9 mouse cellular contexts compared by ENCODE assay signal in the genomic region with DNA sequence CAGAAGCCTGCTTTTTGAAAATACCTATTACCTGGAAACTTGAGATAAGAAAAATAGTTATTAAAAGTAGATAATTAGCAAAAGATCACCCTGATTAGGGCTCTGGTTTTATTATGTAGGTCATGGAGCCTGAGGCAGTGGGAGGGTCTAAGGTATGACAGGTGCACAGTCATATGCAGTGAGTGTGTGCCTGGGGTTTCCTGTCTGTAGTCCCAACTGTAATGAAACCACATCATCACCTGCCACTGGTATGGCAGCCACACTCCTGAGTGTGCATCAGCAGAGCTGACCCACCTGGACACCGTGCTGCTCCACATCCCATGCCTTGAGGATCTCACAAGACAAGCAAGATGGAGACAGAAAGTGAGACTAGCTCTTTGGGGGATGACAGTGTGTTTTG. TPM values are rescaled to one million over a fixed set of nuclear protein-coding genes. Genes with fewer than 3 reads are reported as not detected.
DNase-seq lines count a peak whose midpoint lies in the region; TF ChIP-seq lines count a peak whose summit lies in the region.
"Had no signal": no experiment of that assay in that cellular context is flagged by ENCODE, and none has a peak within 500 bp of the region (broad histone marks: within the 10 kb centered on the region; RNA-seq: fewer than 3 reads in every experiment).

TSS of gene Arhgap32 (plus strand) at position 351 of the 400 bp plus-strand sequence.

- H3K4me1 ChIP-seq in heart, embryonic 10.5 days, result peaks cover 11% of the 10 kb centered on the region
- H3K4me1 ChIP-seq in thymus, adult 2 months (replicated peaks; ENCODE audit: control insufficient read depth, insufficient read depth, low read length), result peaks cover 3% of the 10 kb centered on the region

- no peak for DNase-seq in heart, adult 8-10 months (ENCODE audit: low spot score)
- no peak for DNase-seq in heart, embryonic 10.5 days (ENCODE audit: low spot score)
- DNase-seq in thymus, adult 2 months, result peak; percentile 4
- no peak for DNase-seq in thymus, postnatal 10 days (ENCODE audit: low spot score in 2 of 2)
- no peak for DNase-seq in layer of hippocampus, postnatal 10 days (ENCODE audit: low spot score in 2 of 2)
- no peak for DNase-seq in urinary bladder, postnatal 4 days (ENCODE audit: low spot score in 2 of 2)
- no peak for DNase-seq in cerebellum, postnatal 25 days
- DNase-seq in retina, embryonic 14.5 days (ENCODE audit: low spot score), result no peak
- DNase-seq: cerebellum, postnatal 36 days had no signal

- H3K4me3 ChIP-seq in heart, embryonic 10.5 days, result no peak within 1 kb of the TSS
- no peak within 1 kb of the TSS for H3K4me3 ChIP-seq in thymus, adult 2 months (ENCODE audit: control insufficient read depth, insufficient read depth, low read length)

- H3K9me3 ChIP-seq in heart, embryonic 10.5 days, result no peaks in the 10 kb centered on the region

- H3K27me3 ChIP-seq in heart, embryonic 10.5 days (ENCODE audit: insufficient read depth, poor library complexity, severe bottlenecking), result no peaks in the 10 kb centered on the region
- H3K27me3 ChIP-seq in thymus, adult 2 months (ENCODE audit: control insufficient read depth, insufficient read depth, low read length), result no peaks in the 10 kb centered on the region

- TF ChIP-seq CTCF in thymus, adult 2 months (IDR thresholded peaks at IDR 0.05; ENCODE audit: borderline replicate concordance, control insufficient read depth, extremely low read depth, insufficient read depth, low read length, poor library complexity), result no peak

- no peak for TF ChIP-seq POLR2A in thymus, adult 2 months (IDR thresholded peaks at IDR 0.05; ENCODE audit: control insufficient read depth, extremely low read depth, insufficient read depth, low read length, poor library complexity)

- no peak within 1 kb of the TSS for H3K27ac ChIP-seq in heart, embryonic 10.5 days
- H3K27ac ChIP-seq in thymus, adult 2 months (ENCODE audit: control insufficient read depth, insufficient read depth, low read length), result no peak within 1 kb of the TSS

- 90% methylated on average over 1 of the region's 1 CpGs for WGBS in heart, embryonic 10.5 days
- 41% methylated on average over 1 of the region's 1 CpGs for WGBS in thymus, adult 2 months

- no peaks in the 10 kb centered on the region for H3K36me3 ChIP-seq in heart, embryonic 10.5 days
- H3K36me3 ChIP-seq in thymus, adult 2 months (ENCODE audit: control insufficient read depth, insufficient read depth, low read length), result no peaks in the 10 kb centered on the region

RNA-seq across cellular contexts. Expression of gene Arhgap32, which starts in this region (rescaled TPM):
- 10 to 100 TPM; 17.5 to 24.0 (median 21.3) TPM for total RNA-seq in heart, adult 8-10 months (2022)
- 2.8 and 4.3 TPM in 2 replicates for polyA plus RNA-seq in heart, embryonic 10.5 days (2016; fragmentation: Nextera tagmentation; extraction: Ambion mirVana)
- 1.5 and 2.3 TPM in 2 replicates for polyA plus RNA-seq in thymus, adult 2 months (2012; rRNA removed)
- total RNA-seq in layer of hippocampus, postnatal 10 days (2021), result 100 to 1,000 TPM; 183 to 196 TPM

Comparison
In these comparisons a context has a peak if more than half of its experiments do, and no peak if none do; other contexts are left out.
1. RNA of gene Arhgap32 (total RNA-seq): 183 to 196 TPM in layer of hippocampus, postnatal 10 days; 17.5 to 24.0 TPM in heart, adult 8-10 months; every median in the first group is over 4 times any median in the second.